Mouse (Mus musculus): Measurements from ENCODE around the gene Rrh.

DNA sequence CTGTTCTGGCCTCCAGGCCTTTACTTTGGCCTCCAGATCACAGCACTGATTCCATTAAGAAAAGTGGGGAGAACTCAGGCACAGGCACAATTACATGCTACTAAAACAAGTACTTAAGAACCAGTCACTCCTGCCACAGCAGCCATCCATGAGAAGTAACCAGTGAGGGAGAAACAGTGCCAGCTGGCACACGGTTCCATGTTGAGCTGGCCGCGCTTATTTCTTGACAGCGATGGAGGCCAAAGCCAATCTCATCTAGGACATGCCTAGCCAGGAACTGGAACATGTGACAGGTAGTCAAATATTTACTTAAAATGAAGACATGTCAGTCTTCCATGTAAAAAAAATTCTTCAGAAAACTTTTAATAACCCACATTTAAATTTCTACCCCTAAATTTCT is 1.8 kb upstream of the Rrh start:
- TF ChIP-seq CTCF (IDR thresholded peaks at IDR 0.05; ENCODE audit: borderline replicate concordance, extremely low read depth, insufficient read depth, insufficient read length) (no peak), POLR2A (IDR thresholded peaks at IDR 0.05; ENCODE audit: borderline replicate concordance, extremely low read depth, insufficient read depth, insufficient read length, poor library complexity, severe bottlenecking) (no peak)

All from brain, embryonic 14.5 days (tissue).